Mouse (Mus musculus) limb, embryonic 12.5 days (tissue): Measurements from ENCODE around the gene Cpe. TPM values are rescaled to one million over a fixed set of nuclear protein-coding genes. Genes with fewer than 3 reads are reported as not detected.

Source experiments
- ATAC-seq: fragments of 200-750 bp; cut with Nextera tagmentation; 2 replicates; pipeline ENCODE4 v1.8.0; 2017; ENCODE audit warnings: low read depth, moderate TSS enrichment; ENCODE audit not compliant: insufficient number of reproducible peaks, insufficient read depth, low FRiP score, low TSS enrichment
- H3K27ac ChIP-seq: fragments of 300-500 bp; sonication (generic); 2 replicates; pipeline ENCODE4 v1.5.1; 2016; ENCODE audit warnings: mild to moderate bottlenecking, moderate library complexity
- H3K27me3 ChIP-seq: fragments of 300-500 bp; sonication (generic); 2 replicates; pipeline ENCODE4 v1.6.1; 2016; ENCODE audit warnings: mild to moderate bottlenecking, moderate library complexity
- H3K36me3 ChIP-seq: fragments of 300-500 bp; sonication (generic); 2 replicates; pipeline ENCODE4 v1.6.1; 2016; ENCODE audit warnings: mild to moderate bottlenecking, moderate library complexity
- H3K4me1 ChIP-seq: fragments of 300-500 bp; sonication (generic); replicated peaks from 2 replicates; pipeline ENCODE4 v1.6.1; 2016
- H3K4me2 ChIP-seq: fragments of 300-500 bp; sonication (generic); 2 replicates; pipeline ENCODE4 v1.6.1; 2016; ENCODE audit warnings: mild to moderate bottlenecking, moderate library complexity
- H3K4me3 ChIP-seq: fragments of 300-500 bp; sonication (generic); replicated peaks from 2 replicates; pipeline ENCODE4 v1.5.1; 2016; ENCODE audit warnings: mild to moderate bottlenecking
- H3K9ac ChIP-seq: fragments of 300-500 bp; sonication (generic); replicated peaks from 2 replicates; pipeline ENCODE4 v1.6.1; 2016; ENCODE audit warnings: mild to moderate bottlenecking, moderate library complexity
- H3K9me3 ChIP-seq: fragments of 300-500 bp; sonication (generic); 2 replicates; pipeline ENCODE4 v1.6.1; 2016; ENCODE audit warnings: mild to moderate bottlenecking, moderate library complexity
- WGBS: fragments of 180-500 bp; shearing (Covaris S2); methylation state at CpG from one replicate; pipeline ENCODE4 v1.1.7; 2016; 5-methylcytosine and 5-hydroxymethylcytosine counted together
- polyA plus RNA-seq: library from polyadenylated mRNA; unstranded; fragments of >200 nt; fragmentation: Nextera tagmentation; extraction: Ambion mirVana; gene quantifications from 2 replicates; pipeline ENCODE4 v1.2.1, GENCODE M21; 2016

Cpe gene
- polyA plus RNA-seq, 1 experiment from 2014 or later = 187 TPM

DNA sequence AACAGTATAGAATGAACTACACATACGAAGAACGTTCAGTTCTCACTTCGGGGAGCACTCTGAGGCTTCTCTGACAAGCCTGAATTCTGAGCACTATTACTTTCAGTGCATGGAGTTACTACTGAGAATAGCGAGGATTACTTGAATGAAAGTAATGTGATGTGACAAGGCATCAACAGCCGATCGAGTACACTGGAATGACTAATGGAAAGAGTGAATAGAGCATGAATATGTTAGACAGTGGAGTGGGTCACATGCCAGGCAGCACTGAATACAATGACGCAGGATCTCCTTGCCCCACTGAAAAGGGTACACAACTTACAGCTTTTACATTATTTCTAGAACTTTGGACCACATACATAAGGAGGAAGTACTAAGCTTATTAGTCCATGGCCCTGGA is 149.4 kb downstream of the Cpe start:
- no peak for ATAC-seq
- Histone ChIP-seq H3K9ac (no peak overlapping the region), H3K4me3 (no peak overlapping the region), H3K27ac (no peak overlapping the region), H3K9me3 (no peaks in the 10 kb centered on the region), H3K27me3 (peaks cover 10% of the 10 kb centered on the region; the same call in 1 of the 2 replicates), H3K36me3 (no peaks in the 10 kb centered on the region), H3K4me2 (no peak overlapping the region), H3K4me1 (peaks cover 3% of the 10 kb centered on the region; the same call in 1 of the 2 replicates)
- 93% methylated on average over 7 of the region's 7 CpGs for WGBS

Other genes starting within 250 kb of the Cpe start
- gene Msmo1, start 40.7 kb upstream of the Cpe start, polyA plus RNA-seq = 107 and 112 TPM in 2 replicates
- gene Klhl2, start 157.0 kb upstream of the Cpe start, polyA plus RNA-seq = 12.3 and 13.3 TPM in 2 replicates